Mouse (Mus musculus) midbrain, postnatal 0 days (tissue): ENCODE results near the gene Adam12. TPM values are rescaled to one million over a fixed set of nuclear protein-coding genes. Genes with fewer than 3 reads are reported as not detected.

Source experiments
- ATAC-seq: fragments of 200-750 bp; cut with Nextera tagmentation; 2 replicates; pipeline ENCODE4 v1.8.0; 2017; ENCODE audit warnings: moderate number of reproducible peaks, mild to moderate bottlenecking, moderate TSS enrichment, moderate library complexity; ENCODE audit not compliant: low FRiP score
- DNase-seq: peaks from one replicate; pipeline ENCODE4 v3.0.0-alpha.2; 2015; ENCODE audit warnings: low spot score
- H3K27ac ChIP-seq: fragments of 300-500 bp; sonication (generic); 2 replicates; pipeline ENCODE4 v1.5.1; 2014; ENCODE audit warnings: low read depth, mild to moderate bottlenecking, low read length, mixed read lengths
- H3K27me3 ChIP-seq: fragments of 300-500 bp; sonication (generic); 2 replicates; pipeline ENCODE4 v1.6.1; 2014; ENCODE audit warnings: low read length, control low read depth, mixed read lengths; ENCODE audit not compliant: insufficient read depth
- H3K36me3 ChIP-seq: fragments of 300-500 bp; sonication (generic); 2 replicates; pipeline ENCODE4 v1.6.1; 2014; ENCODE audit warnings: low read length, control low read depth, mixed read lengths; ENCODE audit not compliant: insufficient read depth
- H3K4me1 ChIP-seq: fragments of 300-500 bp; sonication (generic); 2 replicates; pipeline ENCODE4 v1.6.1; 2014; ENCODE audit warnings: mild to moderate bottlenecking, control low read depth, antibody characterized with exemption, low read length, mixed read lengths; ENCODE audit not compliant: insufficient read depth
- H3K4me2 ChIP-seq: fragments of 300-500 bp; sonication (generic); 2 replicates; pipeline ENCODE4 v1.6.1; 2014; ENCODE audit warnings: low read depth, mild to moderate bottlenecking, low read length, mixed read lengths; ENCODE audit not compliant: poor library complexity, severe bottlenecking
- H3K4me3 ChIP-seq: fragments of 300-500 bp; sonication (generic); 2 replicates; pipeline ENCODE4 v1.5.1; 2014; ENCODE audit warnings: low read depth, mild to moderate bottlenecking, low read length, moderate library complexity
- H3K9ac ChIP-seq: fragments of 300-500 bp; sonication (generic); replicated peaks from 2 replicates; pipeline ENCODE4 v1.6.1; 2014; ENCODE audit warnings: mild to moderate bottlenecking, low read length, moderate library complexity, mixed read lengths; ENCODE audit not compliant: poor library complexity, severe bottlenecking
- H3K9me3 ChIP-seq: fragments of 300-500 bp; sonication (generic); 2 replicates; pipeline ENCODE4 v1.6.1; 2016; ENCODE audit warnings: low read length, control low read depth
- CTCF ChIP-seq: IDR thresholded peaks from 2 replicates; pipeline ENCODE4 v1.5.1; 2016; ENCODE audit warnings: antibody characterized with exemption, mild to moderate bottlenecking
- WGBS: fragments of 180-500 bp; shearing (Covaris S2); extraction: QIAGEN DNeasy Blood & Tissue Kit; methylation state at CpG from one replicate; pipeline ENCODE4 v1.1.7; 2014; 5-methylcytosine and 5-hydroxymethylcytosine counted together
- polyA plus RNA-seq: library from polyadenylated mRNA; unstranded; fragments of >200 nt; fragmentation: Nextera tagmentation; extraction: Ambion mirVana; gene quantifications from 2 replicates; pipeline ENCODE4 v1.2.1, GENCODE M21; 2015
- total RNA-seq: library from RNA; depleted of rRNA; stranded (reverse); fragments of >200 nt; gene quantifications from 2 replicates; pipeline ENCODE4 v1.2.3, GENCODE M21; 2014

Gene Adam12
- total and polyA plus RNA-seq, 2 experiments from 2014 or later, result 3.5 to 12.8 TPM

GRCm38 (mm10) chr7:134032959-134033366 lies 199.0 kb downstream of the Adam12 start:
- no peak overlapping the region for H3K9ac ChIP-seq
- H3K9me3 ChIP-seq, result no peaks in the 10 kb centered on the region
- no peaks in the 10 kb centered on the region for H3K36me3 ChIP-seq
- no peak overlapping the region for H3K4me3 ChIP-seq
- no peak for TF ChIP-seq CTCF
- H3K27ac ChIP-seq, result no peak overlapping the region
- DNase-seq (no peak), ATAC-seq (no peak)
- H3K4me2 ChIP-seq, result no peak overlapping the region
- no peaks in the 10 kb centered on the region for H3K27me3 ChIP-seq
- H3K4me1 ChIP-seq, result no peaks in the 10 kb centered on the region
- 36% methylated on average over 6 of the region's 6 CpGs for WGBS

GRCm38 (mm10) chr7:134031787-134032186 lies 200.2 kb downstream of the Adam12 start:
- WGBS, result 88% methylated on average over 6 of the region's 6 CpGs
- Histone ChIP-seq H3K27ac (no peak overlapping the region), H3K4me3 (no peak overlapping the region), H3K27me3 (no peaks in the 10 kb centered on the region), H3K9ac (no peak overlapping the region), H3K36me3 (no peaks in the 10 kb centered on the region), H3K9me3 (no peaks in the 10 kb centered on the region), H3K4me2 (no peak overlapping the region), H3K4me1 (peaks cover 2% of the 10 kb centered on the region)
- DNase-seq, result no peak
- ATAC-seq, result no peak
- TF ChIP-seq CTCF, result no peak

- DNase-seq, result no peak
- Histone ChIP-seq H3K9ac (no peak overlapping the region), H3K4me2 (no peak overlapping the region), H3K27ac (no peak overlapping the region), H3K9me3 (no peaks in the 10 kb centered on the region), H3K36me3 (no peaks in the 10 kb centered on the region), H3K4me3 (no peak overlapping the region), H3K27me3 (no peaks in the 10 kb centered on the region), H3K4me1 (peaks cover 7% of the 10 kb centered on the region)
- no peak for ATAC-seq
- WGBS, result 71% methylated on average over 2 of the region's 2 CpGs
- TF ChIP-seq CTCF, result no peak
Observed at GRCm38 (mm10) chr7:134031256-134031655, 200.7 kb downstream of the Adam12 start.

GRCm38 (mm10) chr7:134028281-134028830 lies 203.6 kb downstream of the Adam12 start:
- TF ChIP-seq CTCF, result no peak
- peaks cover 8% of the 10 kb centered on the region for H3K4me1 ChIP-seq
- no peaks in the 10 kb centered on the region for H3K9me3 ChIP-seq
- no peak for ATAC-seq
- no peak for DNase-seq
- H3K36me3 ChIP-seq, result no peaks in the 10 kb centered on the region
- 62% methylated on average over 7 of the region's 7 CpGs for WGBS
- no peaks in the 10 kb centered on the region for H3K27me3 ChIP-seq
- no peak overlapping the region for H3K9ac ChIP-seq
- no peak overlapping the region for H3K4me3 ChIP-seq
- H3K4me2 ChIP-seq, result no peak overlapping the region
- no peak overlapping the region for H3K27ac ChIP-seq

- no peak overlapping the region for H3K9ac ChIP-seq
- H3K9me3 ChIP-seq, result no peaks in the 10 kb centered on the region
- peak overlapping the region; percentile 71 for H3K27ac ChIP-seq
- DNase-seq, result peak; percentile 34
- no peaks in the 10 kb centered on the region for H3K36me3 ChIP-seq
- no peaks in the 10 kb centered on the region for H3K27me3 ChIP-seq
- no peak overlapping the region for H3K4me2 ChIP-seq
- no peak for TF ChIP-seq CTCF
- 23% methylated on average over 5 of the region's 5 CpGs for WGBS
- ATAC-seq, result no peak
- H3K4me3 ChIP-seq, result no peak overlapping the region
- H3K4me1 ChIP-seq, result peaks cover 8% of the 10 kb centered on the region
Observed at GRCm38 (mm10) chr7:134027020-134027415, 204.9 kb downstream of the Adam12 start.

GRCm38 (mm10) chr7:134026200-134027019 lies 205.5 kb downstream of the Adam12 start:
- ATAC-seq, result peak; percentile 69; the same call in 1 of the 2 replicates
- H3K9ac ChIP-seq, result no peak overlapping the region
- H3K4me1 ChIP-seq, result peaks cover 8% of the 10 kb centered on the region

More at GRCm38 (mm10) chr7:134026200-134027019, 205.5 kb downstream of the Adam12 start:
- no peak for TF ChIP-seq CTCF
- DNase-seq, result peak; percentile 84
- WGBS, result 27% methylated on average over 16 of the region's 16 CpGs
- Histone ChIP-seq H3K27me3 (no peaks in the 10 kb centered on the region), H3K27ac (peak overlapping the region; percentile 71), H3K4me3 (no peak overlapping the region), H3K9me3 (no peaks in the 10 kb centered on the region), H3K36me3 (no peaks in the 10 kb centered on the region), H3K4me2 (no peak overlapping the region)
